Mouse (Mus musculus): ENCODE measurements around the gene Gusb. TPM values are rescaled to one million over a fixed set of nuclear protein-coding genes. Genes with fewer than 3 reads are reported as not detected.

The Gusb gene
- total and polyA plus RNA-seq, 2 experiments from 2014 or later: 26.2 to 47.0 TPM

GRCm38 (mm10) chr5:130010961-130011360 is 8.1 kb upstream of the Gusb start:
- WGBS: 94% methylated on average over 5 of the region's 5 CpGs
- H3K27ac ChIP-seq: no peak overlapping the region
- no peaks in the 10 kb centered on the region for H3K4me1 ChIP-seq (ENCODE audit: insufficient read depth, low read length)
- DNase-seq (ENCODE audit: low spot score) (no peak), ATAC-seq (no peak)
- no peak overlapping the region for H3K4me2 ChIP-seq (ENCODE audit: low read depth, low read length)
- H3K9me3 ChIP-seq (ENCODE audit: low read length): no peaks in the 10 kb centered on the region
- TF ChIP-seq CTCF (IDR thresholded peaks at IDR 0.05; ENCODE audit: low read depth): peak; percentile 54
- H3K36me3 ChIP-seq (ENCODE audit: insufficient read depth, low read length): peaks cover 13% of the 10 kb centered on the region; the same call in 1 of the 2 replicates
- H3K4me3 ChIP-seq (ENCODE audit: low read length): no peak overlapping the region
- H3K27me3 ChIP-seq (ENCODE audit: insufficient read depth, low read length): no peaks in the 10 kb centered on the region
- H3K9ac ChIP-seq (replicated peaks; ENCODE audit: low read length): no peak overlapping the region

GRCm38 (mm10) chr5:130009784-130010183 is 6.9 kb upstream of the Gusb start:
- peaks cover 13% of the 10 kb centered on the region; the same call in 1 of the 2 replicates for H3K36me3 ChIP-seq (ENCODE audit: insufficient read depth, low read length)
- H3K9me3 ChIP-seq (ENCODE audit: low read length): no peaks in the 10 kb centered on the region
- H3K27me3 ChIP-seq (ENCODE audit: insufficient read depth, low read length): no peaks in the 10 kb centered on the region
- H3K27ac ChIP-seq: no peak overlapping the region
- no peak overlapping the region for H3K9ac ChIP-seq (replicated peaks; ENCODE audit: low read length)
- no peak overlapping the region for H3K4me3 ChIP-seq (ENCODE audit: low read length)
- DNase-seq (ENCODE audit: low spot score) (no peak), ATAC-seq (no peak)
- H3K4me1 ChIP-seq (ENCODE audit: insufficient read depth, low read length): no peaks in the 10 kb centered on the region
- WGBS: 95% methylated on average over 4 of the region's 4 CpGs
- no peak for TF ChIP-seq CTCF (IDR thresholded peaks at IDR 0.05; ENCODE audit: low read depth)
- no peak overlapping the region for H3K4me2 ChIP-seq (ENCODE audit: low read depth, low read length)

GRCm38 (mm10) chr5:130008034-130008590 is 5.3 kb upstream of the Gusb start:
- 79% methylated on average over 6 of the region's 6 CpGs for WGBS
- Histone ChIP-seq H3K4me2 (ENCODE audit: low read depth, low read length) (no peak overlapping the region), H3K36me3 (ENCODE audit: insufficient read depth, low read length) (peaks cover 11% of the 10 kb centered on the region; the same call in 1 of the 2 replicates), H3K4me1 (ENCODE audit: insufficient read depth, low read length) (no peaks in the 10 kb centered on the region), H3K27ac (no peak overlapping the region), H3K27me3 (ENCODE audit: insufficient read depth, low read length) (no peaks in the 10 kb centered on the region), H3K9ac (replicated peaks; ENCODE audit: low read length) (no peak overlapping the region), H3K9me3 (ENCODE audit: low read length) (no peaks in the 10 kb centered on the region), H3K4me3 (ENCODE audit: low read length) (no peak overlapping the region)
- ATAC-seq: no peak
- TF ChIP-seq CTCF (IDR thresholded peaks at IDR 0.05; ENCODE audit: low read depth): no peak
- DNase-seq (ENCODE audit: low spot score): no peak

GRCm38 (mm10) chr5:130007344-130007743 is 4.5 kb upstream of the Gusb start:
- H3K27me3 ChIP-seq (ENCODE audit: insufficient read depth, low read length): no peaks in the 10 kb centered on the region
- no peak overlapping the region for H3K4me2 ChIP-seq (ENCODE audit: low read depth, low read length)
- TF ChIP-seq CTCF (IDR thresholded peaks at IDR 0.05; ENCODE audit: low read depth): peak; percentile 36
- no peaks in the 10 kb centered on the region for H3K9me3 ChIP-seq (ENCODE audit: low read length)
- 94% methylated on average over 1 of the region's 1 CpGs for WGBS
- no peak for DNase-seq (ENCODE audit: low spot score)
- peaks cover 7% of the 10 kb centered on the region; the same call in 1 of the 2 replicates for H3K36me3 ChIP-seq (ENCODE audit: insufficient read depth, low read length)
- H3K27ac ChIP-seq: no peak overlapping the region
- no peaks in the 10 kb centered on the region for H3K4me1 ChIP-seq (ENCODE audit: insufficient read depth, low read length)
- no peak for ATAC-seq
- H3K4me3 ChIP-seq (ENCODE audit: low read length): no peak overlapping the region
- no peak overlapping the region for H3K9ac ChIP-seq (replicated peaks; ENCODE audit: low read length)

- H3K4me1 ChIP-seq (ENCODE audit: insufficient read depth, low read length): no peaks in the 10 kb centered on the region
- H3K4me2 ChIP-seq (ENCODE audit: low read depth, low read length): peak overlapping the region; percentile 84
- peak overlapping the region; percentile 68 for H3K9ac ChIP-seq (replicated peaks; ENCODE audit: low read length)
- no peaks in the 10 kb centered on the region for H3K9me3 ChIP-seq (ENCODE audit: low read length)
- H3K27me3 ChIP-seq (ENCODE audit: insufficient read depth, low read length): no peaks in the 10 kb centered on the region
- DNase-seq (ENCODE audit: low spot score) (no peak), ATAC-seq (0 out of 2 replicates have a peak, but pooled peaks have one; percentile 22)
- 66% methylated on average over 7 of the region's 7 CpGs for WGBS
- TF ChIP-seq CTCF (IDR thresholded peaks at IDR 0.05; ENCODE audit: low read depth): no peak
- no peaks in the 10 kb centered on the region for H3K36me3 ChIP-seq (ENCODE audit: insufficient read depth, low read length)
- peak overlapping the region; percentile 62 for H3K4me3 ChIP-seq (ENCODE audit: low read length)
- H3K27ac ChIP-seq: peak overlapping the region; percentile 37; the same call in 1 of the 2 replicates
Observed at GRCm38 (mm10) chr5:130003229-130003628, 380 bp upstream of the Gusb start.

- WGBS: 77% methylated on average over 5 of the region's 5 CpGs
Observed at GRCm38 (mm10) chr5:130001356-130001987, 1.4 kb downstream of the Gusb start.

GRCm38 (mm10) chr5:130000735-130001134 is 2.1 kb downstream of the Gusb start:
- H3K9me3 ChIP-seq (ENCODE audit: low read length): no peaks in the 10 kb centered on the region
- H3K36me3 ChIP-seq (ENCODE audit: insufficient read depth, low read length): no peaks in the 10 kb centered on the region
- H3K4me2 ChIP-seq (ENCODE audit: low read depth, low read length): no peak overlapping the region
- H3K27ac ChIP-seq: no peak overlapping the region
- WGBS: 91% methylated on average over 12 of the region's 12 CpGs
- no peaks in the 10 kb centered on the region for H3K4me1 ChIP-seq (ENCODE audit: insufficient read depth, low read length)
- no peaks in the 10 kb centered on the region for H3K27me3 ChIP-seq (ENCODE audit: insufficient read depth, low read length)
- no peak for TF ChIP-seq CTCF (IDR thresholded peaks at IDR 0.05; ENCODE audit: low read depth)
- H3K9ac ChIP-seq (replicated peaks; ENCODE audit: low read length): no peak overlapping the region
- H3K4me3 ChIP-seq (ENCODE audit: low read length): no peak overlapping the region
- no peak for ATAC-seq
- DNase-seq (ENCODE audit: low spot score): no peak

More at GRCm38 (mm10) chr5:130001356-130001987, 1.4 kb downstream of the Gusb start:
- H3K36me3 ChIP-seq (ENCODE audit: insufficient read depth, low read length): no peaks in the 10 kb centered on the region
- no peak overlapping the region for H3K9ac ChIP-seq (replicated peaks; ENCODE audit: low read length)
- ATAC-seq (no peak), DNase-seq (ENCODE audit: low spot score) (no peak)
- no peaks in the 10 kb centered on the region for H3K4me1 ChIP-seq (ENCODE audit: insufficient read depth, low read length)
- no peak for TF ChIP-seq CTCF (IDR thresholded peaks at IDR 0.05; ENCODE audit: low read depth)
- peak overlapping the region; percentile 62 for H3K4me3 ChIP-seq (ENCODE audit: low read length)
- no peak overlapping the region for H3K27ac ChIP-seq
- no peaks in the 10 kb centered on the region for H3K27me3 ChIP-seq (ENCODE audit: insufficient read depth, low read length)
- no peaks in the 10 kb centered on the region for H3K9me3 ChIP-seq (ENCODE audit: low read length)
- peak overlapping the region; percentile 84 for H3K4me2 ChIP-seq (ENCODE audit: low read depth, low read length)
